Mouse (Mus musculus) v-Abl transformed pro-B cells (cell line): ENCODE data around the gene Grk5.

Experiments used
- in situ Hi-C, 2 experiments: fragments of 400-800 bp; cut with MboI; formaldehyde crosslinking; loops; one replicate each; pipeline ENCODE4 v1.15.1; 2025; ENCODE audit not compliant: unreplicated experiment in 2 of 2

Gene Grk5

GRCm38 (mm10) chr19:60970406-60970805, 80.9 kb downstream of the Grk5 start:
- in situ Hi-C loops, result no loop called here

DNA sequence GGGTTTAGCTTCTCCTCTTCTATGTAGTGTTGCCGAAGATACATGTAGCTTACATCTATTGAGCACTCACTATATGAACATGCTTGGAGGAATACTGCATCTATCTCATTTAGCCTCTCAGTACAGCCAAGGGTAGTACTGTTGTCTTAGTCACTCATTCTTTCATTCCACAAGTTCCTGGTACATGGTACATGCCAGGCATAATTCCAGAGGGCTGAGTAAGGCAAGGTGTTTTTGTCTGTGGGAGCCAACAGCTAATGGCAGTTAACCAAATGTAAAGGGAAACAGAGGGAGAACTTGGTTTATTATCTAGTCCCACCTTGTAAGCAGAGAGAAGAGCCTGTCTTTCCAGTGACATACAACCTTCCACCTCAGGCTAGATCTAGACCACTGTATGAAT, 82.0 kb downstream of the Grk5 start:
- in situ Hi-C loops, result no loop called here

DNA sequence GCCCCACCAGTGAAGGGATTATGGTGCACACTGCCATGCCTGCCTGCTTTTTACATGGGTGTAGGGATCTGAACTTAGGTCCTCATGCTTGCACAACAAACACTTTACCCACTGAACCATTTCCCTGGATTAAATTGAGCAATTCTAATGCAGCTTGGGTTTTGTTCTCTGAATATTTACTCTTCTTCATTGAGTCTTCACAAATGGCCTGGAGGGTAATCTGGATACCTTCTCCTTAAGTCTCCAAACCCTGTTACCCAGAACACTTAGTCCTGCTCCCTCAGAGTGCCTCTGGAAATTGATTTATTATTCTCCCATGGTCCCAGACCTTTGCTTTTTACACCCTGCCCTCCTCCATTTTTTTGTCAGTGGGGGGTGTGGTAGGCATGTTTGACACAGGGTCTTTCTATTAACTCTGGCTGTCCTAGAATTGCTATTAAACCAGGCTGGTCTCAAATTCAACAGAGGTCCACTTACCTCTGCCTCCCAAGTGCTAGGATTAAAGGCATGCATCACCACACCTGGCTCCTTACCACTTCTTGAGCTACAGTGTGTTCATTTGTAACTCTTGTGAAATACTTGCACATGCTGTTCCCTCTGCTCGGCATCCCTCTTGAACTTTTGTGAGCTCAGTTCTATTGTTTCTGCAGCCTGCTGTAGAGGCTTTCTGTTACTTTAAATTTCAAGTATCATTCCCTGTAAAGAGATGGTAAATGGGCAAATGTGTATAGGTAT, 82.9 kb downstream of the Grk5 start:
- in situ Hi-C loops, result no loop called here

DNA sequence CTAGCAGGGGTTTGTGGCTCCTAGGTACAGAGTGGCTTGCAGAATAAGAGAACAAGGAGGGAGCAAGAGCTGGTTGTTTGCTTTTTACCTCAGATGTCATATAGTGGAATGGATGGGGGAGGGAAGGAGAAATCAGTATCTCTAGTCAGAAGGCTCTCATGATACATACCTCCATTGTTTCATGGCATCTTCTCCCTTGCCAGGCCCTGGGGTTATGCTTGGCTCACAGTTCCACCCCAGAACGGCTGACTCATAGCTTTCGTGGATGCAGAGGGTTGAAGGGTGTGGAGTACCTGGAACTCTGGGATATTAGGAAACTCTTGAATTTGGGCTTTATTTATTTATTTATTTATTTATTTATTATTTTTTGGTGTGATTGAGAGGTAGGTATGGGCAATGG, 84.0 kb downstream of the Grk5 start:
- in situ Hi-C loops, result no loop called here

DNA sequence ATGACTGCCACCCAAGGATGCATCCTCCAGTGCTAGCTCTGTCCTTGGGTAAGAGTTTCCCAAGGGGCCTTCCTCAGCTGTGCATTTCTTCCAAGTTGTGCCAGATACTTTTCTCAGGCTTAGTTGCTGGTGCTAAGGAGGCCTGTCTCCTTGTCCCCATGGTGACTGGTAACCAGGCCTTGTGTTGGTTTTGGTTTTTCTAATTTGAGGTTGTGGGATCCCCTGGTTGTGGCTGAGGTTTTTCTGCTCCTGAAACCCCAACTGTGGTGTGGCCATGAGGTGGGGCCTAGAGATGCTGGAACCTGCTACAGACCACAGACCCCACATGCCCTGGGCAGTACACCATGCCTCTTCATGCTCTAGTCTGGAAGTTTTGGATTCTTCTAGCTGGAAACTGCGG, 90.0 kb downstream of the Grk5 start:
- in situ Hi-C loops, result no loop called here

DNA sequence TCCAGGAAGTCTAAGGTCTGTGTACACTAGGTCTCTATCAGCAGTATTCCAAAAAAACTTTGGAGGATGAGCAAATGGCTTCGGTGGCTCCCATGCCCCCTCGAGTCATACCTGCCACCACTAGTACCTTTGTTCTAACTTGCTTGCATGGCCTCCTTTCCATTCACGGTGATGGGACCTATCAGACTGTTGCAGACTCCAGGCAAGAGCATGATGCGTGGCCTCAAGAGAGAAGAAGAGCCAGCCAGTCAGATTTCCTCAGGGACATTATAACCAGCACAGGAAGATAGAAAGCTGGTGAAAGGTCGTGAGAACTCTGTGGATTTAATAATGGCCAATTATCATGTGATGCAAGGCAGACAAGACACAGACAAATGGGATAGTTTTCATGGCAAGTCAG, 91.8 kb downstream of the Grk5 start:
- in situ Hi-C loops, result no loop called here

GRCm38 (mm10) chr19:60981894-60982293, 92.3 kb downstream of the Grk5 start:
- in situ Hi-C loops, result no loop called here

DNA sequence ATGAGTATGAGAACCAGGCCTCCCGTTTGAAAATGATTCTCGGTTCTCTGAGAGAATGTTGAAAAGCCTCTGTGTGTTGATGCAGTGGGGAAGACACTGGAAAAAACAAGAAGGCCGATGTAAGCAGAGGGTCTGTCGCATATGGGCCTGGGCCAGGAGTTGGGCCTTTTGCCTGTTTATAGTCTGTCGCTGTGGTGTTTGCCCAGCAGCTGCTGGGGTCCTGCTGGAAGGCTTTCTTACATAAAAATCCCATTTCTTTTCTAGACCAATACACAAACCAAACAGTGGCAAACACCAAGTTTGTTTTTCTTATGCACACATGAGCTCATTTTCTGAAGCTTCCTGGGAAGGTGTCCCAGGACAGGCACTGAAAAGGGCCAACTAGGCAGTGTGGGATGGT, 100.2 kb downstream of the Grk5 start:
- in situ Hi-C loops, result no loop called here

DNA sequence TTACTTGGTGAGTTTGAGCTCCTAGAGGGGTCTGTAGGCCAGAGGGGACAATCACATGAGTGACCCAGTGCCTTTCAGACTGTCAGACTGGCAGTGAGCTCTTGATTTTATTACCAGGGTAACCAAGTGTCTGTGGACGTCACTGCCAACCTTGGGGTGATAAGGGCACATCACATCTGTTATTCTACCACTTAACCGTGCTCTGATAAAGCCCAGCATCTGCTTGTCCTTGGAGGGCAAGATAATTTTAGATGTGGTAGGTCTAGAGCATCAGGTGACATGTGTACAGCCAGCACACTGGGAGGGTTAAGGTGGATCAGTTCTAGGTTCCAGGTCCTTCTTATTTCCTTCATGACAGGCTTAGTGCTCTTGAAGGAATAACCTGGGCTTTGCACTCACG, 104.7 kb downstream of the Grk5 start:
- in situ Hi-C loops, result no loop called here

DNA sequence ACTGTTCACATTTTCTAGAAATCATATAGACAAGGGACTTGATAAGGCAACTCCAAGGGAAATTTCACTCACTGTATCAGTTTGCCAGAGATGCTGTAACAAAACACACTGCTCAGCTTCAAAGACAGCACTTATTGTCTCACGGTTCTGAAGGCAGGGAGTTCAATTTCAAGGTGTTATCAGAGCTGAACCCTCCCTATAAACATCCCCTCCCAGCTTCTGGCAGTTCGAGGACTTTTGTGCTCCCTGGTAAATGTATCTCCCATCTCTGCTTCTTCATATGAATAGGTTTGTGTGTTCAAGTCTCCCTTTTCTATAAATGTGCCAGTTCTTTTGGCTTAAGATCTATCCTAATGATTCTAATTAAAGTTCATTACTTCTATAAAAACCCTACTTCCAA, 105.3 kb downstream of the Grk5 start:
- in situ Hi-C loops, result no loop called here

- in situ Hi-C loops, result no loop called here
These were observed 108.2 kb downstream of the Grk5 start for GRCm38 (mm10) chr19:60997784-60998183.

DNA sequence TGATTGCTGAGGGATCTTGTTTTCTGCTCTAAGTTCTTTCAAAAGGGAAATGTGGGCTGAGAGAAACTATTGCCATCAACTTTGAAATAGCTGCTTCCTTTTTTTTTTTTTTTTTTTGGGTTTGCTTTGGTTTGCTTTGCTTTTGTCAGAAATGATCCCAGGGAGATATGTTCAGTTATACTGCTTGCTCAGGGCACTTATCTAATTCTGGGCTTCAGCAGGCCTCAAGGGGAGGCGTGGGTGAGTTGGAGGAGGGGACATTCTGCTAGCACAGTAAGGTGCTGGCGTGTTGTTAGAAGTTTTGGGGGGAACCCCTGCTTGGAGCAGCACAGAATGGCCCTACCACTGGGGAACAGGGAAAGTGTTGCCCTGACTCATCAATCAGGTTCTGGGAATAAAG, 110.1 kb downstream of the Grk5 start:
- in situ Hi-C loops, result no loop called here

GRCm38 (mm10) chr19:61000958-61001357, 111.4 kb downstream of the Grk5 start:
- in situ Hi-C loops, result no loop called here

GRCm38 (mm10) chr19:61009266-61009665, 119.7 kb downstream of the Grk5 start:
- in situ Hi-C loops, result no loop called here

DNA sequence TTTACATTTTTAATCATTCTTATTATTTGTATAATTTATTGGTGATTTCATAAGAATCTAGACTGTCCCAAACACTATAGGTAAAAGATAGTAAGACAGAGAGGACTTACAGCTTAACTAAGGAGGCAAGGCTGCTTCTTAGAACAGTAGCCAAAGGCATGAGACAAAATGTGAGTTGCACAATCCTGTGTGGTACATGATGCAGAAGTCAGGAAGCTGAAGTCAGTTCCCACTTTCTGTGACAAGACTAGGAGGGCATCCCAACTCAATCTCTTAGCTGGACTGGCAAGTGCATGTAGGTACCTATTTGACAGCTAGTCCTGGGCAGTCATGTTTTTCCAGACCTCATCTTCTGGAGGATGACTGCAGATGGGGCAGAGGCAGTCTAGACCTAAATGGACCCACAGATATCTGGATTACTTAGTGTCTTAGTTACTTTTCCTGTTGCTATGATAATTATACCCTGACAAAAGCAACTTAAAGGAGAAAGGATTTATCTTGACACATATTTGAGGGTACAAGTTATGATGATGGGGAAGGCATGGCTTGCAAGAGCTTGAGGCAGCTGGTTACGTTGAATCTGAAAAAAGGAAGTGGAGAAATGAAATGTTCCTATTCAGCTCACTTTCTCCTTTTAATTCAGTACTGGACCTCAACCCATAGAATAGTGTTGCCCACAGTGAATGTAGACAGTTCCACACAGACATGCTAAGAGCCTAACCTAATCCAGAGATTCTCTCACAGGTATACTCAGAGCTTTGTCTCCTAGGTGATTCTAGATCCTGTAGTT, 128.1 kb downstream of the Grk5 start:
- in situ Hi-C loops, result no loop called here

- in situ Hi-C loops, result no loop called here
These were observed 132.0 kb downstream of the Grk5 start for GRCm38 (mm10) chr19:61021502-61021901.

DNA sequence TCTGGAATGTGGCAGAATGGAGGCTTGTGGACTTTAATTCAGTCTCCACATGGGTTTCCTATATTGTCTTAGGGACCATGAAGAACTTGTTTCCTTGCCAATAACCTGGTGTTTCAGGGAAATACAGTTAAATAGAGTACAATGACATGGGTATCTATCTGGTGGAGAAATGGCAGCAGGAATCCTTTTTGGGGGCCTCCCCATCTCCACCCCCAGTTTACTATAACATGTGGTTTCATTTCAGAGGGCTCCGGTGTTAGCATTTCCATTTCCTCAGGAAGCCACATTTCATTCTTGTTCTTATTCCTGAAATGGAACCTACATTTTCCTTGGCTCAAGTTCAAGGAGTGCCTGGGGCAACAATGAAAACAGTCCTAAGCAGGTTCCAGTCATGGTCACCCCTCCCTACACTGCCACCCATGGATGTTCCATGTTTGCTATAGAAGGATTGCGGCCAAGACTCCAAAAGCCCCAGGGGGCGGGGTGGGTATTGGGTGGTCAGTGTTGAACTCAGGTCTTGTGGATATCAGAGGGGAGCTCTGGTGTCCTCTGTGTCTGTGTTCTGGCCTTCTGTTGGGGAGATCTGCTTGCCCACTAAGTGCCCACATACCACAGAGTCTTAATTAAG, 132.5 kb downstream of the Grk5 start:
- in situ Hi-C loops, result no loop called here

- in situ Hi-C loops, result no loop called here
These were observed 142.0 kb downstream of the Grk5 start for GRCm38 (mm10) chr19:61031570-61031969.

DNA sequence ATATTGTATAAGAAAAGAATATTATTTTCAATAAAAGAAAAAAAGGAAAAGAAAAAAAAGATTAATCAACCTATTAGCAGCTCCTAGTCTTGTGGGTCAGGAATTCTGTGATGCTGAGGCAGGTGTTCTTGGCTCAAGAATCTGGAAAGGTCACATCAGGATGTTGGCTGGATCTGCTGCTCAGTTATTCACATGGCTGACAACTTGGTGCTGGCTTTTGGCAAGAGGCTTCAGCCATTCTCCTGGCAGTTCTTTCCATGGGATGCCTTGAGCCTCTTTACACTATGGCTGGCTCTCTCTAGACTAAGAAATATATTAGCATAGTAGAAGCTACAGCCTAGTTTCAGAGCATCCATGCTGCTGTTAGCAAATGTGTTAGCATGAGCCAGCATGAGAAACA, 149.6 kb downstream of the Grk5 start:
- in situ Hi-C loops, result no loop called here

GRCm38 (mm10) chr19:61048646-61049045, 159.1 kb downstream of the Grk5 start:
- in situ Hi-C loops, result no loop called here

GRCm38 (mm10) chr19:61049413-61049812, 159.9 kb downstream of the Grk5 start:
- in situ Hi-C loops, result no loop called here

- in situ Hi-C loops, result no loop called here
These were observed 161.6 kb downstream of the Grk5 start for GRCm38 (mm10) chr19:61051151-61051550.
